Mouse (Mus musculus) heart, adult 2 months (tissue): ENCODE results near the gene Gucy2d.

Experiments used
- CTCF ChIP-seq: fragments of 200-600 bp; IDR thresholded peaks from 2 replicates; pipeline ENCODE4 v1.8.1; 2022; ENCODE audit warnings: antibody characterized with exemption, mild to moderate bottlenecking, moderate library complexity
- EP300 ChIP-seq: fragments of 200-500 bp; IDR thresholded peaks from 2 replicates; pipeline ENCODE4 v1.6.1; 2011; ENCODE audit warnings: low read depth, low read length, control low read depth; ENCODE audit not compliant: insufficient read depth

GRCm38 (mm10) chr7:98426641-98427040 is 13.6 kb upstream of the Gucy2d start:
- TF ChIP-seq CTCF (no peak), EP300 (no peak)
